Mouse (Mus musculus): ENCODE results near the gene Golga1.

Gene Golga1

DNA sequence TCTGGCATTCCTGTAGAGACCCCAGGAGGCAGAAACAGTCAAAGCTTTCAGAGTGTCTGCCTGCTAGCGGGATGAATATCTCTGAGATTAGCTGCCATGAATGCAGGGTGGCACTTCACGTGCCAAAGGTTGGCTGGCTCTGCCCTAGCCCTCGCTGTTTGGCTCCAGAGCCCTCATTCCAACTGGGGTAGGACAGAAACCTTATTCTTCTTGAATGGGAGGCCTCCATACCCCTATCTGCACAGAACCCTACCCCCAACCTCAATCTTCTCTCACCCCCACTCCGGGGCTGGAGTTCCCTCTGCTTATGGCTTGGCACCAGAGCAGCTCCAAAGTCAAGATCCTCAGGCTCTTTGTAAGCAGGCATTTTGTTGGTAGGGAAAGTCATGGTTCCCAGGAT, 87.5 kb downstream of the Golga1 start:
- no peak for ATAC-seq (ENCODE audit: insufficient number of reproducible peaks, low FRiP score, low TSS enrichment)

DNA sequence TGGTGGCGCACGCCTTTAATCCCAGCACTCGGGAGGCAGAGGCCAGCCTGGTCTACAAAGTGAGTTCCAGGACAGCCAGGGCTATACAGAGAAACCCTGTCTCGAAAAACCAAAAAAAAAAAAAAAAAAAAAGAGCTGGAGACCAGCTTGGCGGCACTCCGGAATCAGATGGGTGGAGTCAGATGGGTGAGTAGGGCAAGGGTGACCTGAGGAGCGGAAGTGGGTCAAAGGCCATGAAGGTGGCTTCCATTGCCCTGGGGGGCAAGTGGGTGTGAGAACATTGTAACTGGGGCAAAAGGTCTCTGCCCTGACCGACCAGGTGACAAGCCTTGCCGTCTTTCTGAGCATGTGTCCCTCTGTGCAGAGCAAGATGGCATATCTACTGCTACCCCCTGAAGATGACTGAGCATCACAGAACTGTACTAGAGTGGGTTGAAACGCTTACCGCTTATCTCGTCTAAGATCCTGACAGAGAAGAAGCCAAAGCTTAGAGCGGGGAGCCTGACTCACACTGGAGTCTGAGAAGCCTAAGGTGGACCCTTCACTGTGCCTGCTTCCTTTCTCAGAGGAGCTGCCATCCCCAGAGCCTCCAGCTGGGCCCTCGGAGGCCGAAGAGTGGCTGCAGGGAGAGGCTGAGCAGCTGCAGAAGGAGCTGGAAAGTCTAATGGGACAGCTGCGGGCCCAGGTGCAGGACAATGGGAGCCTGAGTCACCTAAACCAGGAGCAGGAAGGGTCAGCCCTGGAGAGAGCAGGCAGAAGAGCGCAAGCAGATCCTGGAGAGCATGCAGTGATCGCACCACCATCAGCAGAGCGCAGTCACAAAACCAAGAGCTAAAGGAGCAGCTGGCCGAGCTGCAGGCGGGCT, 89.2 kb downstream of the Golga1 start:
- ATAC-seq (ENCODE audit: insufficient number of reproducible peaks, low FRiP score, low TSS enrichment): no peak

GRCm38 (mm10) chr2:38975181-38975580, 90.2 kb downstream of the Golga1 start:
- no peak for ATAC-seq (ENCODE audit: insufficient number of reproducible peaks, low FRiP score, low TSS enrichment)

- no peak for ATAC-seq (ENCODE audit: insufficient number of reproducible peaks, low FRiP score, low TSS enrichment)
Observed at GRCm38 (mm10) chr2:38974171-38974570, 91.2 kb downstream of the Golga1 start.

- ATAC-seq (ENCODE audit: insufficient number of reproducible peaks, low FRiP score, low TSS enrichment): no peak
Observed at GRCm38 (mm10) chr2:38973701-38974100, 91.6 kb downstream of the Golga1 start.

GRCm38 (mm10) chr2:38973223-38973622, 92.1 kb downstream of the Golga1 start:
- no peak for ATAC-seq (ENCODE audit: insufficient number of reproducible peaks, low FRiP score, low TSS enrichment)

- no peak for ATAC-seq (ENCODE audit: insufficient number of reproducible peaks, low FRiP score, low TSS enrichment)
Observed at GRCm38 (mm10) chr2:38970057-38970456, 95.3 kb downstream of the Golga1 start.

- ATAC-seq (ENCODE audit: insufficient number of reproducible peaks, low FRiP score, low TSS enrichment): no peak
Observed at GRCm38 (mm10) chr2:38969650-38970049, 95.7 kb downstream of the Golga1 start.
